Mouse (Mus musculus): ENCODE results near the gene Gm10337. TPM values are rescaled to one million over a fixed set of nuclear protein-coding genes. Genes with fewer than 3 reads are reported as not detected.

Gm10337 gene
- total RNA-seq, 1 experiment from 2014 or later, result not detected

- DNase-seq, result no peak
These were observed 3.0 kb upstream of the Gm10337 start for GRCm38 (mm10) chr15:102500479-102500878.

DNA sequence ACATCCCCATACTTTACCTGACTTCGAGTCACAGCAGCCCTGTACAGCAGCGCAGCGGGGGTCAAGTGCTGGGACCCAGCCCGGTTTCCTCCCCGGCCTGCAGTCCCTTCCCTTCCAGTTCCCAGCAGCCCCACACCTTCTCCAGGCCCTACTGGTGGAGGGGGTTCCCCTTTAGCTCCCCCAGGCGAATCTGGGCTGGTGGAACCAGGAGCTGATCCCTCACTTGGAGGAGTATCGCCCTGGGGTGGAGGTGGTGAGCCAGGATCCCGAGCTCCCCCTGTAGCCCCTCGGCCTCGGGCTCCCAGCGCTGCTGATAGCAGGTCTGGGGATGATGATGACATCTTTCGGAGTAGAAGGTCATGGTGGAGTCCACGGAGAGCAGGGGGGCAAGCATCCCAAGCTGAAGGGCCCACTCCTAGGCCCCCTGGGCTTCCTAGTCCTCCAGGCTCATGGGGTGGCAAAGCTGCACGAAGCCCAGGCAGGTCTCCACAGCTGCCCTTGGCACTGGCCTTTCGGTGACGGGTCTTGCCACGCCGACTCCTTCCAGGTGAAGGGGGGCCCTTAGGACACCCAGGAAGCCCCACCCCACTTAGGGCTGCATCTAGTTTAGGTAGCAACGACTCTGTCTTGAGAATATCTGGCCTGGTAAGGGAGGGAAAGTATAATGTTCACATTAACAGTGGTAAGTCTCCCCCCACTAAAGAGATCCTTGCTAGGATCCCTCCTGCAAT, 2.3 kb upstream of the Gm10337 start:
- DNase-seq, result no peak

DNA sequence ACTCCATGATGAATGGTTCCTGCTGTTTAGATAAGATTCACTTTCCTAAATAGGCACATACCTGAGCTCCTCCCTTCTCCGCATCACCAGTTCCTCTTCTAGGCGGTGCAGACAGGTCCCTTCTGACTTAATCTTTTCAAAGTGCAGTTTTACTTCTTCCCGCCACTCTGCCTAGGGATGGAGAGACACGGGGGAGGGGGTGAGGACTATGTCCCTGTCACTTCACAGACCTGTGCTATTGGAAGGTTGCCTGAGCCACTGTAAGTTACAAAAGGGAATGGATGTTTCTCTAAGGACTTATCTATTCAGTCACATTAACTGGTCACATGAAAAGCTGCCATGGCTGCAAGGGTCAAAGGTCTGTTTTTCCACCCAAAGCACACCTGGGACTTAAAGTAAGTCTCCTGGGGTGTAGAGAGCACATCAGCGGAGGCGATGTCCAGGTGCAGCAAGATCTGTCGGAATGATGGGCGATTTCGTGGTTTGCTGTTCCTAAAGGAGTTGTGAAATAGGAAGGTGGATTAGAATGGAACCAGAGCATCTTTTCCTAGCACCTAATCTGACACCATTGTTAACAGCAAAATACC, 1.2 kb upstream of the Gm10337 start:
- DNase-seq, result no peak

DNA sequence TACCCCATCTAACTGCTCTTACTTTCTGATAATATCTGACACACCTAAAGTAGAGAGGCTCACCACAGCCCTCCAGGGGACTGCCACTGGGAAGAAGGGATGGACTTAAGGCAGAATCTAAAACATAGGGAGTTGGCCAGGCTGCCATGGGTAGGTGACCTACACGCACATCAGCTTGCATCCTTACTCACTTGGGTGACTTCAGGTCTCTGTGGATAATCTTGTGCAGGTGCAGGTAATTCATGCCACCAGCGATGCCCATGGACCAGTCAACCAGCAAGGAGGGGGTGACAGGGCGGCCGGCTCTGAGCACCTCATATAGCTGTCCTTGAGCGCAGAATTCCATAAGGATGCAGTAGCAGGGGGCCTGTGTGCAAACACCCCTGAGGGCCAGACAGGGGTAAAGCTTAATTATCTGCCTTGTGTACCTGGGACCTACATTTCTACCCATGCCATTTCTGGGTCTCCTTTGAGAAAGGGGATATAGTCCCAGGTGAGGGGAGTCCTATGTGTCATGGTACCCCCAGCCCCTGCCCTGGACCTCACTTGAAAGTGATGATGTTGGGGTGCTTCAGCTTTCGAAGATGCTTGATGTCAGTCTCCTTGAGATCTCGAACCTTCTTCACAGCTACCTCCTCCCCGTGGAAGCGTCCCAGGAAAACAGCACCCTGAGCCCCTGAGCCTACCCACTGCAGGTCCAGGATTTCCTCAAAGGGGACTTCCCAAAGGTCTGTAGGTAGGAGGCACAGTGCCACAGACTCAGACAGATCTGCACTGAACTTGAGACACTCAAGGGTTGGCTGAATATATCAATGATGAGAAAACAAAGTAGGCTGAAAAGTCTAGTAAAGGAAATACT, 631 bp downstream of the Gm10337 start:
- DNase-seq, result no peak

GRCm38 (mm10) chr15:102505073-102505769, 1.7 kb downstream of the Gm10337 start:
- DNase-seq, result no peak

DNA sequence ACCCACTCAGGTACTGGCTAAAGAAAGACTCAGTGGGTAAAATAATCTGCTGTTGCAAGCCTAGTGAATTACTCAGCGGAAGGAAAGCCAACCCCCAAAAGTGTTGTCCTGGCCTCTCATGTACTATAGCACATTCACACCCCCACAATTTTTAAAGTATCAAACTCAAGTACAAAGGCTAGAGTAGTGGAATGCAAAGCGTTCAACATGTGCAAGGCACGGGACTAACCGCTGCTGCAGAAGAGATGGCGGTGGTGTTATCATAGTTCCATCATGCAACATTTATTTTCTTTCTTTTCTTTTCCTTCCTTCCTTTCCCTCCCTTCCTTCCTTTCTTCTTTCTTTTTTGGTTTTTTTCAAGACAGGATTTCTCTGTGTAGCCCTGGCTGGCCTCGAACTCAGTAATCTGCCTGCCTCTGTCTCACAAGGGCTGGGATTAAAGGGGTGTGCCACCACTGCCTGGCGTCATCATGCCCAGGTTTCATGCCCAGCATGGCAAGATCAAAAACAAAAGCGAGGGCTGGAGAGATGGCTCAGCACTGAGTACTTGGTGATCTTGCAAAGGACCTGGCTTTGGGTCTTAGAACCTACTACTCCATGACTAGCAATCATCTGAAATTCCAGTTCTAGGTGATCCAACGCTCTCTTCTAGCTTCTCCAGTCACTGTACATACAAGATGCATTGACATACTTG, 2.4 kb downstream of the Gm10337 start:
- no peak for DNase-seq

DNA sequence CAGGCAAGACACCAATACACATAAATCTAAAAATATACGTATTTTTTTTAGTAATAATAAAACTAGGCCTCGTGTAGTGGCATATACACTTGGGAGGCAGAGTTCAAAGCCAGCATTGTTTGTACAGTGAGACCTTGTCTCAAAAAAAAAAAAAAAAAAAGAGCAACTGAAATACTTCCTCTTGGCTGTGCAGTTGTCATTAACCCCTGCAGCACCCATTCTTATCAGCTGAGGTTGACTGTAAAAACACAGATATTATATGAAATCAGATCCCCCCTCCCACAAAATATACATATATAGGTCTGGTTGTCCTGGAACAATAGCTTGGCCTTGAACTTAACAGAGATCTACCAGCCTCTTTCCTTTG, 2.9 kb downstream of the Gm10337 start:
- DNase-seq, result no peak

DNA sequence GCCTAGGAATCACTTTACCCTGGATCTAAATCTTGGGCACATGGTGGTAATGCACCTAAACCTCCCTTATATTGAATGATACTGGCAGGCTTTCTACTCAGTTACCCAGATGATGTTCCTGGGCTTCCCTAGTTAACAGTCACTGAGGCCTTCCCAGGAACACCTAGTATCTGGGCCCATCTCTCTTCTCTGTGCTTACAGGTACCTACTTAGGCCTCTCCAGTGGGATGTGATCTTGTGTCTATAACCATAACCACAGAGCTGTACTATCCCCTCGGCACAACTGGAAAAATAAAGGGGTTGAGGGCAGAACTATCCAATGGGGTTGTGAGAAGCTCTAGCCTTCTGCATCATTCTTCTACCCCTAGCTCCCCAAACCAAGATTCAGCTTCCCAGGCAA, 3.3 kb downstream of the Gm10337 start:
- DNase-seq, result no peak

DNA sequence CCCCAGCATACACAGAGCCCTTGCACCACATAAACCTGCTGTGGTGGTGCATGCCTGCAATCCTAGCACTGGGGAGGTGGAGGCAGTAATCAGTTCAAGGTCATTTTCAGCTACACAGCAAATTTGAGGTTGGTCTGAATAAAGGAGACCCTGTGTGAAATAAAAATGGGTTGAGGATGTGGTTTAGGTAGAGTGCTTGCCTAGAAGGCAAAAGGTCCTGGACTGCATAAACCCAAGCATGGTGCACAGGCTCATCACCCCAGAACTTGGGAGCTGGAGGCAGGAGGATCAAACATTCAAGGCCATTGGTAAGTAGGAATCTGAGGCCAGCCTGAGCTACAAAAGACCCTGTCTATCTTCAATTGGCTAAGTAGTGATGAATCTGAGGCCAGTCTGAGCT, 4.0 kb downstream of the Gm10337 start:
- no peak for DNase-seq

DNA sequence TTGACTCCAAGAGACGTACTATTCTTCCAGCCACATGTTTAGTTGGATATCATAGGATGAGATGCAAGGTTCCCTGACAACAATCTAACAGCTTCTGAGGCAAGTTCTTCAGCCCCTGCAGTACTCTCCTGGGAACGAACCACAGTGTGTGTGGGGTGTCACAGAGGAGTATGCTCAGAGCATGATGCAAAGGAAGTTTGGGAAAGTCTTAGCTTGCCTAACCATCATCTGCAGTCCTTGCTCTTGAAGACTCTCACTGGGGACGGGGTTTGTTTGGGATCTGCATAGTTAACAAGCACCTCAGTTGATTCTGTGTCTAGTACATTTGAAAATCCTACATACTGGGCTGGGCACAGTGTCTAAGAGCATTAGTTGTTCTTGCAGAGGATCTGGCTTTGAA, 4.8 kb downstream of the Gm10337 start:
- no peak for DNase-seq

DNA sequence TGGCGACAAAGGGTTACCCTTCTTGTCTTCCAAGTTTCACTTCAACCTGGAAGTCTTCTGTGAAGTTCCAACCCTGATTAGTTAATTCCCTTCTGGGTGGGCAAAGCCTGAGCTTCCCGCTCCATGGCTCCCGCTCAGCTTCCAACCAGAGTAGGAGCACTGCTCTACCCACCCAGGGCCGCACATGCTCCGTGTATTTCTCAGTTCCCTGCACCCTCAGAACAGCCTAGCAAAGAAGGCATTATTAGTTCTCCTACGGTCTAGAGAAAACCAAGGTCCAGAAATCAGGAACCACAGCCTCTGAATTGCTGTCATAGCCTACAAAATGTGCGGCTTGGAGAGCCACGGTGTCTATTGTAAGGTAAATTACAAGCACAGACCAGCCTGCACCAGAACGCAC, 6.6 kb downstream of the Gm10337 start:
- DNase-seq, result no peak

DNA sequence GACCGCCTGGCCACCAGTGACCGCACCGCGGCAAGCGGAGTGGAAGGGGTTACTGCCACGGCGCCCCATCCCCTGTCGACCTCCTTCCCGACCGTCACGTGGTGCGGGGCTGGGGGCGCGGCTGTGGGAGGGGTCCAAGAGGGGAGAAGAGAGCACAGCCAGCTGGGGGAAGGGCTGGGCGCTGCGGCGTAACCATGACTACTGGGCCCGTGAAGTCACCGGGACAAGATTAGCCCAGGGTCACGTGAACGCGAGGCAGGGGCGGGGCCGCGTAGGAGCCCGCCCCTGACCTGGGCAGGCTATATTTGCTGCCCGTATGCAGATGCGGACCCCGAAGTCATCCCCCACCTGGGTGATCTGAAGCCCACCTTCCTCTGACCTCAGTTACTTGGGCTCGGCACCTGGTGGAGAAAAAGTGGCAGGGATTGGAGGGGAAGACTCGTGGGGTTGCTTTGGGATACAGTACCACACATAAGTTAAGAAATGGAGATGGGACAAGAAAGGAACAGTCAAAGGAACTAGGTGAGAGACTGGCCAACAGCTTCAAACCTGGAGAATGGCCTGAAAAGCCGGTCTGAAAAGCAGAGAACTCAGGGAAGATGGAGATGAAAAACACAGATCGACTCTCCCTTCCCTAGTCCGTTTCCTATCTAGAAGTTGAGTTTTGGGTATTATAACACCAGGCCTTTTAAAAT, 7.2 kb downstream of the Gm10337 start:
- DNase-seq, result peak; percentile 90

- no peak for DNase-seq
These were observed 7.8 kb downstream of the Gm10337 start for GRCm38 (mm10) chr15:102511285-102511833.

- DNase-seq, result no peak
These were observed 8.5 kb downstream of the Gm10337 start for GRCm38 (mm10) chr15:102512010-102512409.

- DNase-seq, result no peak
These were observed 8.9 kb downstream of the Gm10337 start for GRCm38 (mm10) chr15:102512471-102512870.

- no peak for DNase-seq
These were observed 9.5 kb downstream of the Gm10337 start for GRCm38 (mm10) chr15:102513004-102513403.

- DNase-seq, result no peak
These were observed 11.7 kb downstream of the Gm10337 start for GRCm38 (mm10) chr15:102515261-102515660.

GRCm38 (mm10) chr15:102515791-102516190, 12.3 kb downstream of the Gm10337 start:
- no peak for DNase-seq

- no peak for DNase-seq
These were observed 12.8 kb downstream of the Gm10337 start for GRCm38 (mm10) chr15:102516293-102516692.

DNA sequence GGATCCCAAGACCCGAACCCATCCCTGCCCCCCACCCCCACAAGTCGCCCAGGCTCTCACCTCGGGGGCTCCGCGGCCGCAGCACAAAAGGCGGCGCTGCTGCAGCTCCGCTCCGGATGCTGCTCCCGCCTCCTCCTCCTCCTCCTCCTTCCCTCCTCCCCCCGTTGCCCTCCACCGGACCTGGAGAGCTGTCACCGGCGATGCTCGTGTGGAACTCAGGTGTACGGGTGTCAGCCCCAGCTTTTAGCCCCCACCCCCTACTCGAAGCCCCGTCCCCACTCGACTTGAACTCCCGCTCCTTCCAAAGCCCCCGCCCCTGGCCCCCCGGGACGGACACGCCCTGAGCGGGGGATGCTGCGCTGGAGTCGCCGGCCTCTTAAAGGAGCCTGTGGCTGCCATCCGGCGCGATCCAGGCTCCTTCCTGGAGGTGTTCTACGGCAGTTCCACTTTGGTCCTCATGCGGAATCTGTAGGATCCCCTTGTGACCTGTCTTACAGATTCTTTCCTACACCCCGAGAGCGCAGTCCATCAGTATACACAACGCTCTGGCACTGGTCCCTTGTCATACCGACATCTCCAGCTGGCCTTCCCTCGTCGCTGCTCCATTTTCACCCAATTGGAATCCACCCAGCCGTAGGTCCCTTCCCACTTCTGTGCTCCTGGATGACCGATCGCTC, 13.3 kb downstream of the Gm10337 start, which contains the start of gene Map3k12:
Gene Map3k12, minus strand, starts transcription at position 337 of the 677 bp plus-strand sequence.
- DNase-seq, result peak; percentile 79
